Mouse (Mus musculus) heart, postnatal 14 days (tissue): ENCODE results near the gene Scrn1. TPM values are rescaled to one million over a fixed set of nuclear protein-coding genes. Genes with fewer than 3 reads are reported as not detected.
A peak's percentile ranks its signal among the peaks of the same experiment; 100 is the strongest.

Source experiments
- DNase-seq, 2 experiments: peaks; one replicate each; pipeline ENCODE4 v3.0.0; 2021 to 2022
- intact Hi-C: fragments of 180-260 bp; cut with DNase I; formaldehyde crosslinking; loops from one replicate; pipeline ENCODE4 v1.15.1; 2025
- total RNA-seq, 2 experiments: library from RNA; stranded (reverse); gene quantifications; 2 replicates each; pipeline ENCODE4 v1.2.3; 2021

Scrn1 gene
- total RNA-seq, 2 experiments from 2014 or later, result 9.7 to 12.8 TPM

GRCm38 (mm10) chr6:54573218-54573955, 7.1 kb upstream of the Scrn1 start:
- intact Hi-C loops, result no loop called here
- no peak for DNase-seq

- DNase-seq, result no peak
- intact Hi-C loops, result no loop called here
These were observed 3.5 kb upstream of the Scrn1 start for GRCm38 (mm10) chr6:54569776-54570175.

GRCm38 (mm10) chr6:54566546-54566919, 244 bp upstream of the Scrn1 start:
- DNase-seq, result no peak
- intact Hi-C loops, result no loop called here

- intact Hi-C loops, result no loop called here
- DNase-seq, result peak; percentile 22 to 34
These were observed 1.3 kb downstream of the Scrn1 start for GRCm38 (mm10) chr6:54565012-54565411.

- DNase-seq, result no peak
- intact Hi-C loops, result no loop called here
These were observed 1.7 kb downstream of the Scrn1 start for GRCm38 (mm10) chr6:54564506-54564991.

- no peak for DNase-seq
- intact Hi-C loops, result no loop called here
These were observed 2.7 kb downstream of the Scrn1 start for GRCm38 (mm10) chr6:54563561-54563960.

- intact Hi-C loops, result no loop called here
- no peak for DNase-seq
These were observed 4.1 kb downstream of the Scrn1 start for GRCm38 (mm10) chr6:54562018-54562809.

- intact Hi-C loops, result no loop called here
These were observed 7.8 kb downstream of the Scrn1 start for GRCm38 (mm10) chr6:54558466-54558865.

GRCm38 (mm10) chr6:54557671-54558070, 8.6 kb downstream of the Scrn1 start:
- intact Hi-C loops, result no loop called here
- DNase-seq, result no peak

More at GRCm38 (mm10) chr6:54558466-54558865, 7.8 kb downstream of the Scrn1 start:
- DNase-seq, result no peak

- intact Hi-C loops, result no loop called here
- no peak for DNase-seq
These were observed 10.5 kb downstream of the Scrn1 start for GRCm38 (mm10) chr6:54555816-54556215.

- intact Hi-C loops, result no loop called here
- no peak for DNase-seq
These were observed 11.8 kb downstream of the Scrn1 start for GRCm38 (mm10) chr6:54554341-54555110.

GRCm38 (mm10) chr6:54553632-54554031, 12.7 kb downstream of the Scrn1 start:
- no peak for DNase-seq
- intact Hi-C loops, result no loop called here

GRCm38 (mm10) chr6:54552721-54553413, 13.4 kb downstream of the Scrn1 start:
- DNase-seq, result no peak
- intact Hi-C loops, result no loop called here

GRCm38 (mm10) chr6:54550801-54551323, 15.4 kb downstream of the Scrn1 start:
- intact Hi-C loops, result no loop called here
- peak in 1 of 2 experiments; percentile 21 for DNase-seq

GRCm38 (mm10) chr6:54549311-54549710, 17.0 kb downstream of the Scrn1 start:
- intact Hi-C loops, result no loop called here
- DNase-seq, result no peak

- intact Hi-C loops, result no loop called here
- DNase-seq, result peak in 1 of 2 experiments; percentile 45
These were observed 17.8 kb downstream of the Scrn1 start for GRCm38 (mm10) chr6:54548314-54549019.

- intact Hi-C loops, result no loop called here
- no peak for DNase-seq
These were observed 22.6 kb downstream of the Scrn1 start for GRCm38 (mm10) chr6:54543646-54544045.

- intact Hi-C loops, result no loop called here
- DNase-seq, result no peak
These were observed 23.5 kb downstream of the Scrn1 start for GRCm38 (mm10) chr6:54542836-54543235.

GRCm38 (mm10) chr6:54540252-54540887, 25.9 kb downstream of the Scrn1 start:
- DNase-seq, result peak; percentile 20 to 45
- intact Hi-C loops, result no loop called here
